Mouse (Mus musculus) MEL (cell line): ENCODE measurements at regions not wholly inside any gene's neighbourhood (a gene's known extent, or its start where the extent isn't known, plus 50 kb on each side); places are given as distances from the start of the nearest gene placed in this dataset.

ENCODE experiments used
- EP300 ChIP-seq, 2 experiments: IDR thresholded peaks; 2 replicates each; pipeline ENCODE4 v1.6.1; 2011; ENCODE audit warnings: improper control_type of control experiment in 2 of 2, low read length in 2 of 2, low read depth in 1 of 2, mild to moderate bottlenecking in 1 of 2
- POLR2A ChIP-seq, 2 experiments: IDR thresholded peaks; 2 replicates each; pipeline ENCODE4 v1.6.1; 2011 to 2012; ENCODE audit warnings: low read length in 2 of 2, mild to moderate bottlenecking in 2 of 2, control low read depth in 1 of 2, improper control_type of control experiment in 1 of 2, low read depth in 1 of 2, moderate library complexity in 1 of 2; ENCODE audit not compliant: control insufficient read depth in 1 of 2, insufficient read depth in 1 of 2, poor library complexity in 1 of 2
- RAD21 ChIP-seq: IDR thresholded peaks from 2 replicates; pipeline ENCODE4 v1.6.1; 2011; ENCODE audit warnings: mild to moderate bottlenecking, low read depth, low read length, improper control_type of control experiment
- RCOR1 ChIP-seq: IDR thresholded peaks from 2 replicates; pipeline ENCODE4 v1.6.1; 2012; ENCODE audit warnings: low read depth, mild to moderate bottlenecking, inconsistent platforms, low read length, improper control_type of control experiment
- ZC3H11A ChIP-seq: IDR thresholded peaks from 2 replicates; pipeline ENCODE4 v1.6.1; 2012; ENCODE audit warnings: low read depth, mild to moderate bottlenecking, inconsistent platforms, low read length, improper control_type of control experiment

DNA sequence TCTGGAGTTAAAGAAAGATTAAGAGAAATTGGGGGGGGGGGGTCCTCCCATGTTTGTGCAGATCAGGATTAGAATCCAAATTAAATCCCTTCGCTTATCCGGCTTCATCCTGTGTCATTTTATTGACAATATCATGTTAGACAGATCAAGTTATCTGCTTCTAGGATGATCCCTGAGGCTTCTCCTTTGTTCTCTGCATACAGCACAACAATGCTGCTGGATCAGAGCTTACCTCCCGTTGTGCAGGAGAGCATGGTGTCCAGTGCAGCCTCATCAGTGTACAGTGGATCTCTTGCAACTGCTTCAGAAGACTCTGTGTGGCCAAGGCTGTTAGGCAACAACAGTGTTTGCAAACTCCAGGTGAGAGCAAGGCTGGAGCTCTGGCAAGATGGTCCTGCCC, 344.7 kb downstream of the Ice1 start:
- TF ChIP-seq RAD21 (no peak), RCOR1 (no peak), EP300 (IDR thresholded peaks at IDR 0.05; ENCODE audit: low read depth in 1 of 2, low read length in 2 of 2) (no peak), POLR2A (IDR thresholded peaks at IDR 0.05; ENCODE audit: control insufficient read depth in 1 of 2, insufficient read depth in 1 of 2, low read depth in 1 of 2, low read length in 2 of 2, poor library complexity in 1 of 2) (no peak), ZC3H11A (no peak)
